Mouse (Mus musculus) embryonic stem cell, embryonic (primary cell): ENCODE results near the gene Spsb3.

Experiments used
- CTCF ChIA-PET, 4 experiments: fragments of 300-600 bp in 2 of 4; fragments of 350-600 bp in 2 of 4; sonication (Branson Sonifier 250); formaldehyde crosslinking; loops; one replicate each; lab custom pipeline; 2022; ENCODE audit warnings: inconsistent platforms in 2 of 4; lab: Charles Lee
- POLR2A ChIA-PET, 4 experiments: fragments of 300-600 bp in 2 of 4; fragments of 350-600 bp in 2 of 4; sonication (Branson Sonifier 250); formaldehyde crosslinking; loops; one replicate each; lab custom pipeline; 2022; ENCODE audit warnings: antibody characterized with exemption in 4 of 4, inconsistent platforms in 1 of 4; lab: Charles Lee

Gene Spsb3

DNA sequence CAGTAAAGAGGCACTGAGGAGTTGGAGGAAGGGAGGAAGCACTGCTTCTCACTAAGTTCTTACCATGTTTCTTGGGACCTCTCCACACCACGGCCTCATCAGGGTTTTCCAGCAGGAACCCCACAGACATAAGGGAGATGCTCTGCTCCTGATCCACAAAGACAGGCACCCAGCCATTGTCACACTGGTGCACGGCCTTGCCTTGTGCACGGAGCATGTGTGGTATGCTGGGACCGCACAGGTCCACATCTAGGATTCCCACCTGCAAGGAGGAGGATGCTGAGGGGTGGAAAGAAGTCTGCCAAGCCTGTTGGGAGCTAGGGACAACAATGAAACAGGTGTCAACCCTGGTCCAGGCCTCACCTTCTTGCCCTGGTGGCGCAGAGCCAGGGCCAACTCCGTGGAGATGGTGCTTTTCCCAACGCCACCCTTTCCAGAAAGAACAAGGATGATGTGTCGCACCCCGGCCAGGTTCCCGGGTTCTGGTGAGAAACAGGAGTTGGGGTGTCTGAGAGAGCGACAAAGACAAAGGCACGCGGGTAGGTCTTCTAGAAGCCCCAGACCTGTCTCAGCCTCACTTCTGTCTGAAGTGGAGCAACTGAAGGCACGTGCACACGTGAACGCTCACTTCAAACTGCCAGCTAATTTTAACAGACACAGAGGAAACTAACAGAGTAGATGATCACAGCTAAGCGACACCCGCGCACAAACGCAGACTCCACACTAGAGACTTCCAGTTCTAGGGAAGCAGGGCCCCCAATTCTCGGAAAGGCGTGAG lies 898 bp upstream of the Spsb3 start:
- CTCF ChIA-PET = interaction anchor here in 2 of 4 experiments (1.2 to 1.6 kb wide), 2 partner anchors 10 to 45 kb away, joined by 4 read pairs; partner anchors contain the start of genes Eme2 (in 1 of the 2) and Mrps34 (in 1 of the 2)
- POLR2A ChIA-PET = interaction anchor here in 3 of 4 experiments (0.7 to 21.0 kb wide), 23 partner anchors 7 to 947 kb away, joined by 3 to 369 read pairs (median 7); partner anchors contain the start of genes Eme2 (in 2 of the 3), Fahd1 (in 2 of the 3), Igfals (in 2 of the 3) and Mrps34 (in 2 of the 3)

DNA sequence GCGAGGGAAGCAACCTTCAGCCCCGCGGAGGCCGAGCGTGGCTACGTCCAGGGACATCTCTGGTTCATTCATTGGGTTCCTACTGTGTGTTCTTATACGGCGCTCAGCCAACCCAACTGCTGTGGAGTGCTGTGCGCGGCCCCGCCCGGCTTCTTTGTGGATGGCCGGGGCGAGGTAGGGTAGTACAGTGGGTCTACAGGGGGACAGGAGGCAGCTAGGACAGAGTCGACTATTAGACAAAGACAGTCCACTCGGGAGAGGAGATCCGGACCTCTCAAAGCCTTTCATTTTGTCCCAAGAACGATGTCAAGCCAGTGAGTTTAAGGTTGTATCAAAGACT lies 459 bp downstream of the Spsb3 start:
- CTCF ChIA-PET = interaction anchor here (0.5 to 1.6 kb wide), 16 partner anchors 8 to 1810 kb away, joined by 3 to 7 read pairs (median 3); partner anchors contain the start of genes Eme2 (in 2 of the 4), Mrps34 (in 2 of the 4), Fahd1 (in 1 of the 4) and Msrb1 (in 1 of the 4)
- POLR2A ChIA-PET = interaction anchor here (0.6 to 21.0 kb wide), 56 partner anchors 8 to 946 kb away, joined by 3 to 369 read pairs (median 4); partner anchors contain the start of genes Eme2 (in 3 of the 4), Fahd1 (in 3 of the 4), Mrps34 (in 3 of the 4) and Hs3st6 (in 2 of the 4)

DNA sequence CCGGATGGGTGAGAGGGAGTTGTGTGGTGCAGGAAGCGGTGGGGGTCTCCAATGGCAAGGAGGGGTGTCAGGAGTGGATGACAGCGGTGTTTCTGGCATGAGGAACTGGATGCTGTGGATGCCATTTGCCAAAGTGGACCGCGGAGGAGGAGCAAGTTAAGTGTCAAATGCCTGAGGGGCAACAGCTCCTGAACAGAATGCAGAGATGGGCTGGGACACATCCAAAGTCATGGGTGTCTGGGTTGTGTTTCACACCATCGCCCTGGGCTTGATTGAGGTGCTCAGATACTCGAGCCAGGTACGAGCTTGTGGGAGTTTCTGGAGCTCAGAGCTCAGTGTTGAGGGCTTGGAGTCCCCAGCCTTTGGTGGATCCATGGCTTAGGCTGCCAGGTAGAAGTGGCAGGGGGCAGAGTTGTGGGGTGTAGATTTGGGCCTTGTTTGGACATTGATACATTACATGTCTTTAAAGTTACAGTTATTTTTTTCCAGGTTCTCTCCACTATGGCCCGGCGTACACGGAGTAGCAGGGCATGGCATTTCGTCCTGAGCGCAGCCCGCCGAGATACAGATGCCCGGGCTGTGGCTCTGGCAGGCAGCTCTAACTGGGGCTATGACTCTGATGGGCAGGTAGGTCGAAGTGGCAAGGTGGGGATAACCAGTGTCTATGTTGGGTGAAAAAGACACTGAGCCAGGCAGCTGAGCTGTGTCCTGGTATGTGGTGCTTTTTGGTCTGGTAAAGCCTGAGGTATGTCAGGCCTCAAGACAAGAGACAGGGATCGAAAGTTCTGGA lies 1.0 kb downstream of the Spsb3 start:
- CTCF ChIA-PET = interaction anchor here in 1 of 4 experiments (1.1 kb wide), 1 partner anchor 46 kb away, joined by 3 read pairs; no protein-coding TSS in a partner anchor
- POLR2A ChIA-PET = interaction anchor here in 3 of 4 experiments (0.7 to 21.0 kb wide), 26 partner anchors 8 to 946 kb away, joined by 3 to 369 read pairs (median 5); partner anchors contain the start of genes Fahd1 (in 3 of the 3), Igfals (in 2 of the 3), Nme3 (in 2 of the 3) and Cramp1l (in 1 of the 3)

DNA sequence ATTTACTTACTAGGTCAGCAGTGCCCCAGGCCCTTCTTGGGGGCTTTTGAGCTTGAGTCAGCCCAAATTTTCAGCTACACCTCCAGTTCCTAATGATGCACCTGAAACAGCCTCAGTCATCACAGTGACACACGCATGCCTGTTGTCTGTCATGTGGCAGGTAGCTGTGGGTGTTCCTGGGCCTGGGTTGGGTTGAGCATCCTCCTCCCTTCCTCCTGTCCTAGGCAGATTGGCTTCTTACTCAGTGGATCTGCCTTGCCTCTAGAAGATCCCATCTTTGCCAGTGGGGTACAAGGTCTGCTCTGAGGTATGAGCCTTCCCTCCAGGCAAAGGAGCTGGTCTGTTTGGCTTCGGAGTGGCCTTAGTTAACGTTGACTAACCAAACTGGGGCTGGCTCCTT lies 2.4 kb downstream of the Spsb3 start:
- ChIA-PET CTCF (no interaction called here), POLR2A (interaction anchor here in 3 of 4 experiments (0.8 to 21.0 kb wide), 14 partner anchors 7 to 171 kb away, joined by 3 to 369 read pairs (median 3); partner anchors contain the start of genes Igfals (in 2 of the 3), Eme2 (in 1 of the 3), Fahd1 (in 1 of the 3) and Jpt2 (in 1 of the 3))

DNA sequence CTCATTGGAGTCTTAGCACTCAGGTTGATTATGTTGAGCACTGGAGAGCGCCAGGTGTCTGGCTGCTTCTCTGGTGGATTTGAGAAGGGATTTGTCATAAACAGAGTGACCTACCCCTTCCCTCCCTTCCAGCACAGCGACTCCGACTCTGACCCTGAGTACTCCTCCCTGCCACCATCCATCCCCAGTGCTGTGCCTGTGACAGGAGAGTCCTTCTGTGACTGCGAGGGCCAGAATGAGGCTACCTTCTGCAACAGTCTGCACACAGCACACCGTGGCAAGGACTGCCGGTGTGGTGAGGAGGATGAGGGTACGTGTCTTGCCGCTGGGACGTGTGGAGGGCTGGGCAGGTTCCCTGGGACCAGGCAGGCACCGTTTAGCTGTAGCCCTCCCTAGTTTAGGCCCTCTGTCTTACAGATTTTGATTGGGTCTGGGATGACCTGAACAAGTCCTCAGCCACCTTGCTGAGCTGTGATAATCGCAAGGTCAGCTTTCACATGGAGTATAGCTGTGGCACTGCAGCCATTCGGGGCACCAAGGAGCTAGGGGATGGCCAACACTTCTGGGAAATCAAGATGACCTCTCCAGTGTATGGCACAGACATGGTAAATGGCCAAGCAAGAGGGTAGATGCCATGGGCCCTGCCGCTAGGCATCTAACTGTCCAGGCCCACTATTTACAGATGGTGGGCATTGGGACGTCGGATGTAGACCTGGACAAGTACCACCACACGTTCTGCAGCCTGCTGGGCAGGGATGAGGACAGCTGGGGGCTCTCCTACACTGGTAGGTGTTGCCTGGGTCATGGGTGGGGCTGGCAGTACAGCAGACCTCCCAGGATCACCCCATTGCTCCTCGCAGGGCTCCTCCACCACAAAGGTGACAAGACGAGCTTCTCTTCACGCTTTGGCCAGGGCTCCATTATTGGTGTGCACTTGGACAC lies 4.0 kb downstream of the Spsb3 start:
- ChIA-PET CTCF (interaction anchor here in 1 of 4 experiments (1.3 kb wide), 1 partner anchor 8 kb away, joined by 4 read pairs; no protein-coding TSS in a partner anchor), POLR2A (interaction anchor here in 3 of 4 experiments (0.6 to 18.3 kb wide), 16 partner anchors 9 to 363 kb away, joined by 3 to 338 read pairs (median 4); partner anchors contain the start of genes Fahd1 (in 2 of the 3), Traf7 (in 2 of the 3), Cramp1l (in 1 of the 3) and Ift140 (in 1 of the 3))

DNA sequence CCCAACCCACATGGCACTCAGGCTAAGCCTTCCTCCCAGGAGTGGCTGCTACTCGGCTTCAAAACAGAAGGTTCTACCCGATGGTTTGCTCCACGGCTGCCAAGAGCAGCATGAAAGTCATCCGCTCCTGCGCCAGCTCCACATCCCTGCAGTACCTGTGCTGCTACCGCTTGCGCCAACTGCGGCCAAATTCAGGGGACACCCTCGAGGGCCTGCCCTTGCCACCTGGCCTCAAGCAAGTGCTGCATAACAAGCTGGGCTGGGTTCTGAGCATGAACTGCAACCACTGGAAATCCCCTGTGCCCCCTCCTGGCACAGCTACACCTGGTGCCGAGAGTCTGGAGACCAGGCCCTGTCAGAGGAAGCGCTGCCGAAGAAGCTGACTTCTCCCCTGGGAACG lies 4.9 kb downstream of the Spsb3 start:
- ChIA-PET POLR2A (interaction anchor here in 3 of 4 experiments (0.7 to 18.3 kb wide), 15 partner anchors 8 to 364 kb away, joined by 3 to 338 read pairs (median 4); partner anchors contain the start of genes Fahd1 (in 2 of the 3), Traf7 (in 2 of the 3), Cramp1l (in 1 of the 3) and Ift140 (in 1 of the 3)), CTCF (interaction anchor here in 1 of 4 experiments (1.3 kb wide), 1 partner anchor 9 kb away, joined by 4 read pairs; no protein-coding TSS in a partner anchor)

DNA sequence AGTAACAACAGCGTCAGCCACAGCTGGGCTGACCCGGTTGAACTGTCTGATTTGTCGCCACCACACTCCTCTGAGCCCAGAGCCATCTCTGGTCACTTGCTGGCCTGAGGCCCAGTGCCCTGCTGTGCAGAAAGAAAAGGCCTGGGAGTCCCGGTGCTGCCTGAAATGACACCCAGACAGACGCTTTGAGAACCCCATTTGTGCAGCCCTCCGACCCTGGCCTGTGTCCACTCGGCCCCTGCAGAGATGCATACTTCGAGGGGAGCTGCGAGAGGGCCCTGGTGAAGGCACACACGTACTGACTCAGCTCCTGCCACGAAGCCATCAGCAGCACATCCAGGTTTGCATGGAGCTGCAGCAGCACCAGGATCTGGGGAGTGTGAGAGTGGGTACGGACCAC lies 6.3 kb downstream of the Spsb3 start:
- CTCF ChIA-PET = interaction anchor here in 1 of 4 experiments (1.5 kb wide), 1 partner anchor 11 kb away, joined by 3 read pairs; no protein-coding TSS in a partner anchor
- POLR2A ChIA-PET = interaction anchor here in 2 of 4 experiments (0.9 to 18.3 kb wide), 6 partner anchors 10 to 1080 kb away, joined by 3 to 338 read pairs (median 35); partner anchors contain the start of genes Fahd1 (in 1 of the 2) and Igfals (in 1 of the 2)

DNA sequence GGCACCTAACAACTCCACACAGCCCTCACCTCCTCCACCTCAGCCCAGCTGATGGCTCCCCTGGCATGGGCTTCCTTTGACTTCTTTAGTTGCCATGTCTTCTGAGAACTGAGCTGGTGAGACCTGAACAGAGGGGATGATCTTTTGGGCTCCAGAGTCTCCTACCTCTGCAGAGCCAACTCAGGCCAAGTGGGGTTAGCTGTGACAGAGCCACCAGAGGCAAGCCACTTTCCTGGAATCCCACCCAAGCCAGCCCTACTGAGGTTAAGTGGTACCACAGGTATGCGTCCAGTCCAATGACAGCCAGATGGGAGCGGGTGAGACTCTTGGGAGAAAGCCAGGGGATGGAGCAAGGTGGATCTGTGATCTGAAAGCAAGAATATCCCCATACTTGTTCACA lies 6.8 kb downstream of the Spsb3 start:
- POLR2A ChIA-PET = interaction anchor here in 3 of 4 experiments (0.9 to 18.3 kb wide), 12 partner anchors 6 to 1080 kb away, joined by 3 to 338 read pairs (median 18); partner anchors contain the start of genes Nubp2 (in 2 of the 3), Spsb3 (in 2 of the 3), Fahd1 (in 1 of the 3) and Igfals (in 1 of the 3)
- CTCF ChIA-PET = interaction anchor here in 1 of 4 experiments (1.5 kb wide), 1 partner anchor 10 kb away, joined by 3 read pairs; no protein-coding TSS in a partner anchor

DNA sequence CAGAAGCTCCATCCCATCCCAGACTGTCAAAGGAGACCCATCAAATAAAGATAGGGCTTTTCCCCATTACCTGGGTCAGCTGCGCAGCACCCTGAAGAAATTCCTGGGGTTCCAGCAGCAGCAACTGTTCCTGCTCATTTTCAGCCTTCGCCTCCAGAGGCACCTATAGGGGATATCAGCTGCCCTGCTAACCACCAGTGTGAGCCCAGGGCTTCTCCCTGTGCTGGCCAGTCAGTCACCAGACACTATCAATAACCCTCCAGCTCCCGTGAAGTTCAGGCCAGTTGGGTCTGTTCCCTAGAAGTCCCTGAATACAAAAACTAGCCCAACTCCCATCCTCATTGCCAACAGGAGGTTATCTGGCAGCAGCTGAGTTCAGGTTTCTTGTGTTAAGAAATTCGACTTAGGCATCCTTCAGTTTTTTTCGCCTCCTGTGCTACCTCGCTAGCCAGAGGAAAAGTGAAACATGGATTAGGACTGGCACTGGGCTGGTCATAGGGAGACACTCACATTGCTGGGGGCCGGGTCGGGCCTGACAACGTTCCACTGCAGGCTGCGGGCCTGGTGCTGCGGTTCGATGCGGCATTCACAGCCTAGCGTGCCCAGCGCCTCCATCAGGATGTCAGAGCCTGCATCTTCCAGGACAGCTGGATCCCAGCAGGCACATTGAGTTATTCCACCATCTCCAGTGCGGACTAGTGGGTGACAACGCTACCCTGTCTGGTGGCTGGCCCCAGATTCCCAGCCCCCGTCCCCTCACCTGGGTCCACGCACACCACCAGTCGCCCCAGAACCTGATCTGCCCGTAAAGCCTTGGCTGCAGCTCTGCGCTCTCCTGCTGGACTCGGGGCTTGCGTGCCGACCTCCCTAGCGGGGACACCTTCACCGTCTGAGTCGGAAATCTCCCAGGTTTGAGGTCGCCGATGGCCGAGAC lies 7.9 kb downstream of the Spsb3 start:
- ChIA-PET POLR2A (interaction anchor here (0.5 to 18.3 kb wide), 66 partner anchors 7 to 939 kb away, joined by 3 to 338 read pairs (median 4); partner anchors contain the start of genes Fahd1 (in 3 of the 4), Nubp2 (in 3 of the 4), Spsb3 (in 3 of the 4) and Jpt2 (in 2 of the 4)), CTCF (interaction anchor here (0.7 to 1.7 kb wide), 11 partner anchors 8 to 221 kb away, joined by 3 to 8 read pairs (median 3); partner anchors contain the start of genes Nubp2 (in 2 of the 4), Spsb3 (in 2 of the 4) and Telo2 (in 1 of the 4))

DNA sequence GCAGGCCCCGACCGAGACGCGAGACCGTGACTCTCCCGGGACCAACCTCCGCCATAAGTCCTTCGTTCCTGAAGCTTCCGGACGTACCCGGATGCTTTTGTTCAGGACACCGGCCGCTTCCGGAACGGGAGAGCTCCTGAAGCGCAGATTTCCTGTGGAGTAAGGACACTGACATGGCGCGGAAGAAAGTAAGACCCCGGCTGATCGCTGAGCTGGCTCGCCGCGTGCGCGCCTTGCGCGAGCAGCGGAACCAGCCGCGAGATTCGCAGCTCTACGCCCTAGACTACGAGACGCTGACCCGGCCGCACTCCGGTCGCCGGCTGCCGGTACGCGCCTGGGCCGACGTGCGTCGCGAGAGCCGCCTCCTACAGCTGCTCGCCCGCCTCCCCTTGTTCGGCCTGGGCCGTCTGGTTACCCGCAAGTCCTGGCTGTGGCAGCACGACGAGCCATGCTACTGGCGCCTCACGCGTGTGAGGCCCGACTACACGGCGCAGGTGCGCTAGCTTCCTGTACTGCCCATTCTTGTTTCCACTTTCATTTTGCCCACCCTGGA lies 8.6 kb downstream of the Spsb3 start, which contains the start of the genes Eme2 and Mrps34:
Gene Eme2, minus strand, starts transcription at position 93 of the 553 bp plus-strand sequence.
Gene Mrps34, plus strand, starts transcription at position 122 of the 553 bp plus-strand sequence.
- POLR2A ChIA-PET = interaction anchor here (0.6 to 18.3 kb wide), 67 partner anchors 8 to 1060 kb away, joined by 3 to 338 read pairs (median 4); partner anchors contain the start of genes Fahd1 (in 3 of the 4), Nubp2 (in 3 of the 4), Spsb3 (in 3 of the 4) and Jpt2 (in 2 of the 4)
- CTCF ChIA-PET = interaction anchor here (0.7 to 1.7 kb wide), 11 partner anchors 8 to 220 kb away, joined by 3 to 8 read pairs (median 3); partner anchors contain the start of genes Nubp2 (in 2 of the 4), Spsb3 (in 2 of the 4) and Telo2 (in 1 of the 4)

DNA sequence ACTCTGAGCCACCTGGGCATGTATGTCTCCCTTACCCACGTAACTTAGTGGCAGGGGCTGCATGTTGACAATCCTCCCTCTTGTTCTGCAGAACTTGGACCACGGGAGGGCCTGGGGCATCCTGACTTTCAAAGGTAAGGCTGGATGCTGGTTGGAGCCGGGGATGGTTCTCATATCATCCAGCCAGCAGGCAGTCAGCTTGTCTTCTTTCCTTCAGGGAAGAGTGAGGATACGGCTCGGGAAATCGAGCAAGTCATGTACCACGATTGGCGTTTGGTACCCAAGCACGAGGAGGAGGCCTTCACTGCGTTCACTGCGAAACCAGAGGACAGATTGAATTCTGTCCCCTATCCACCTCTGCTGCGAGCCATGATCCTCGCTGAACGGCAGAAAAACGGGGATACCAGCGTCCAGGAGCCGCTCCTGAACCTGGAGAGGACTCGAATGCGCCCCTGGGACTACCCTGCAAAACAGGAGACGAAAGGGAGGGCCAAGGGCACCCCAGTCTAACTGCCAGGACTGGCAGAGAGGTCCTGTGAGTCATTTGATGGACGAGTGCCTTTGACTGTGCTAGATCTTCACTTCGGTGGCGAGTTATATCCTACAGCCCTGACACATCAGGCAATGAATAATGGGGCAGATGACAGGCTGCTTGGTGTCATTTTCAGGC lies 9.3 kb downstream of the Spsb3 start:
- POLR2A ChIA-PET = interaction anchor here (0.6 to 18.3 kb wide), 55 partner anchors 8 to 1059 kb away, joined by 3 to 338 read pairs (median 5); partner anchors contain the start of genes Fahd1 (in 3 of the 4), Nubp2 (in 3 of the 4), Spsb3 (in 3 of the 4) and Ndufb10 (in 2 of the 4)

DNA sequence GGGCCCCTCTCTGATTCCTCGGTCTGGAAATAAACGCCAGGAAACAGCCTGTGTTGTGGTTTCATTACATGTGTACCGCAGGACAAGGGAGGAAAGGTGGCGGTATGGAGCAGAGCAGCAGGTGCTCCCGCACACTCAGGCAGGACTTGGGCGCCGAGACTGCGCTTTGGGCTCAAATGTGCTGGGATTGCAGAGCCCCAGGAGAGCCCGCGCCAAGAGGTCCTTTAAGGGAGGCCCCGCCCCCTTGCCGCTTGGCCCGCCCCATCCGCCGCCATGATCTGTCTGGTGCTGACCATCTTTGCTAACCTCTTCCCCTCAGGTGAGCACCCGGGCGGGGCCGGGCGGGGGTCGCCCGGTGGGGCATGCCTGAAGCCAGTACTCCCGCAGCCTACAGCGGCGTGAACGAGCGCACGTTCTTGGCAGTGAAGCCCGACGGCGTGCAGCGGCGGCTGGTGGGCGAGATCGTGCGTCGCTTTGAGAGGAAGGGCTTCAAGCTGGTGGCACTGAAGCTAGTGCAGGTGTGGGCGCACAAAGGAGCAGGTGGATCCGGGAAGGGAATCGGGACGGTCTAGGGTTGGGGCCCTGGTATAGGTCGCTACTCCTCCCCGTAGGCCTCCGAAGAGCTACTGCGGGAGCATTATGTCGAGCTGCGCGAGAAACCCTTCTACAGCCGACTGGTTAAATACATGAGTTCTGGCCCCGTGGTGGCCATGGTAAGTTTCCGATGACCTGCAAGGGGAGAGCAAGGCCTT lies 10.0 kb downstream of the Spsb3 start, which contains the start of gene Nme3:
Gene Nme3, plus strand, starts transcription at position 260 of the 752 bp plus-strand sequence.
- POLR2A ChIA-PET = interaction anchor here in 3 of 4 experiments (0.6 to 18.3 kb wide), 25 partner anchors 9 to 937 kb away, joined by 3 to 338 read pairs (median 4); partner anchors contain the start of genes Fahd1 (in 2 of the 3), Nubp2 (in 2 of the 3), Spsb3 (in 2 of the 3) and Ccnf (in 1 of the 3)

More for the DNA sequence above, 9.3 kb downstream of the Spsb3 start:
- CTCF ChIA-PET = interaction anchor here in 3 of 4 experiments (0.8 to 1.7 kb wide), 7 partner anchors 8 to 150 kb away, joined by 3 to 8 read pairs (median 4); partner anchors contain the start of genes Nubp2 (in 2 of the 3) and Spsb3 (in 2 of the 3)

More for the DNA sequence above, 10.0 kb downstream of the Spsb3 start, which contains the start of gene Nme3:
- CTCF ChIA-PET = interaction anchor here in 1 of 4 experiments (0.6 kb wide), 1 partner anchor 671 kb away, joined by 10 read pairs; no protein-coding TSS in a partner anchor
